Mouse (Mus musculus): ENCODE data around the gene Slc38a6. TPM values are rescaled to one million over a fixed set of nuclear protein-coding genes. Genes with fewer than 3 reads are reported as not detected.
A peak's percentile ranks its signal among the peaks of the same experiment; 100 is the strongest.

Gene Slc38a6
- 10.8 and 14.5 TPM in 2 replicates for total RNA-seq (2014; fragmentation: Nextera tagmentation)
- total RNA-seq (2017), result 2.8 and 3.1 TPM in 2 replicates

- ATAC-seq (replicated peaks; ENCODE audit: poor library complexity, severe bottlenecking), result peak; percentile 98
Observed at GRCm38 (mm10) chr12:73286287-73287092, at the start of gene Slc38a6, which contains the start of gene Trmt5. Slc38a6 (plus strand) TSS chr12:73286779. Trmt5 (minus strand) TSS chr12:73286710.

DNA sequence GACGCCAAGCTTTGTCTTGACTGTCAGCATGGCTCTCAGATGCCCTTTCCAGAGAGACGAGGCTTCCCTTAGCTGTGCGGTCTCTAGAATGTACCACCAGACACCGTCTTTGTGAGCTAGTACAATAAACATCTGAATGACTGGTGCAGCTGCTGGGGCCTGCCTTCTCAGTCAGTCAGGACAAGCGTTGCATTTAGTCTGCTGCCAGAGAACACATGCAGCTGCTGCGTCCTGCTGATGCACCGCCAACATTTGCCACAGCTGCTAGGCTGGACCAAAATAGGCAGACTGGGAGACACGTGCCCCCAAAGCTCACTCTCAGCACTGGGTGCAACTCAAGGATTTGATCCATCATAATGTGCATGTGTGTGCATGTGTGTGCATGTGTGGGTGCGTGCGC, 44.6 kb upstream of the Slc38a6 start:
- ATAC-seq (replicated peaks; ENCODE audit: poor library complexity, severe bottlenecking), result no peak

GRCm38 (mm10) chr12:73245687-73246086, 40.9 kb upstream of the Slc38a6 start:
- no peak for ATAC-seq (replicated peaks; ENCODE audit: poor library complexity, severe bottlenecking)

GRCm38 (mm10) chr12:73255006-73255405, 31.6 kb upstream of the Slc38a6 start:
- no peak for ATAC-seq (replicated peaks; ENCODE audit: poor library complexity, severe bottlenecking)

GRCm38 (mm10) chr12:73259269-73259668, 27.3 kb upstream of the Slc38a6 start:
- no peak for ATAC-seq (replicated peaks; ENCODE audit: poor library complexity, severe bottlenecking)

GRCm38 (mm10) chr12:73260339-73260738, 26.2 kb upstream of the Slc38a6 start:
- ATAC-seq (replicated peaks; ENCODE audit: poor library complexity, severe bottlenecking), result no peak

GRCm38 (mm10) chr12:73265381-73265978, 21.1 kb upstream of the Slc38a6 start:
- no peak for ATAC-seq (replicated peaks; ENCODE audit: poor library complexity, severe bottlenecking)

DNA sequence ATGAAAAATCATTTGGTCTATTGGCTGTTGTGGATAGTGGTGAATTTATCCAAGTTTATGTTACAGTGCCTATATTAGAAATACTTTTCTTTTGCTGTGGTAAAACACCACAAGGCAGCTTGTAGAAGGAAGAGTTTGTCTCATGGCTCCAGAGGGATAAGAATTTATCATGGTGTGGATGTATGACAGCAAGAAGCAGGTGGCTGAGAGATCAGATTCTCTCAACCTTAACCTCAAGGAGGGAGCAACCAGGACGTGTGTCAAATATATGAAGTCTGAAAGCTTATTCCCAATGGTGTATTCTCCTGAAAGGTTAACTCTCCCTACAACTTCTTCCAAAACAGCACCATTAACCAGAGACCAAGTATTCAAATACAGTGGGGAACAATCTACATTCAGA, 20.0 kb upstream of the Slc38a6 start:
- no peak for ATAC-seq (replicated peaks; ENCODE audit: poor library complexity, severe bottlenecking)

GRCm38 (mm10) chr12:73268497-73268896, 18.1 kb upstream of the Slc38a6 start:
- no peak for ATAC-seq (replicated peaks; ENCODE audit: poor library complexity, severe bottlenecking)

DNA sequence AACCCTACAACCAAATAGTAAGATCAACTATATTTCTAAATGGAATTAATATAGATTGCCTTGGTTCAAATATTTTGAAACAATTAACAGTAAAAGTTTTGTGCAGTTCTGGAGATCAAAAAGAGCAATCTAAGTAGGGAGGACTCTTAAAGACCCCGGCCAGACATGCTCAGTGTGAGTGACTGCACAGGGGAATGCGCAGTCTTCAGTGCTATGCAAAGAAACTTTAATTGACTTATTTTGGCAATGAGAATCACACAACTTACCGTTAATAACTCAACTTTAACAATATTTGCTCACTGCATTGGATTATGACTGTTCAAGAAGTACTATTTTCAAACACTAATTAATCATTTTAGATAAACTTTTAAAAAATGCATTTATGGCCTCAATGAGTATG, 17.0 kb upstream of the Slc38a6 start:
- no peak for ATAC-seq (replicated peaks; ENCODE audit: poor library complexity, severe bottlenecking)

DNA sequence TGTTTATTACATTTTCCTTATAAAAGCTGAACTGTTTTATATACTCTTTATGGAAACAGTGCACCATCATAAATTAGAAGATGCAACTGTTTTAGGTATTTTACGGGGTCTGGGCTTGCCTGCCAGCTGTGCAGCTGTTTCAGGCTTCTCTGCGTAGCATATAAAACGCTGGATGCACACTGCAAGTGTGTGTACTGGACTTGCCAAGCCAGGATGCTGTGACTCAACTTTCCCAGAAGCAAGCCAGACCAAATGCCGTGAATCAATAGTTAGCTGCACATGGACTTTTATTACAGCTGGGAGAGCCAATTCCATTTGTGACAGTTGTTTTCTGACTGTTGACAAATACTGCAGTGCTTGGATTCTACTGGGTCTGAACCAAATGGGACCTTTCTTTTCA, 16.6 kb upstream of the Slc38a6 start:
- ATAC-seq (replicated peaks; ENCODE audit: poor library complexity, severe bottlenecking), result no peak

DNA sequence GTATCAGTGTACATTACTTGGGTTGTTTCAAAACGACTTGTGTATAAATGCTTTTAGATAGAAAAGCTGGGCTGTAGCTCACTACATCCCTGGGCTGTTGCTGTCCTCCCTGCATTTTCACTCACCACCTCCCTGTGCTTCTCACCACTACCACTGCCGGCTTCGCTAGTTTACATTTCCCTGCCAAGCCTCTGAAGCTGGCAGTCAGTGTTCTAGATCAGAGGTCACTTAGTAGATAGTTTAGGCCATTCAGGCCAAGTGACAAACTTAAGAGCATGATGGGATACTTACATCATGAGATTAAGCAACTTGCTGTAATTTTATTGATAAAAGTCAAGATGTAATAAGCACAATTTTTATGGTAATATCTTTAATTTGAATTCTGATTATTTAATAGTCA, 11.7 kb upstream of the Slc38a6 start:
- no peak for ATAC-seq (replicated peaks; ENCODE audit: poor library complexity, severe bottlenecking)

DNA sequence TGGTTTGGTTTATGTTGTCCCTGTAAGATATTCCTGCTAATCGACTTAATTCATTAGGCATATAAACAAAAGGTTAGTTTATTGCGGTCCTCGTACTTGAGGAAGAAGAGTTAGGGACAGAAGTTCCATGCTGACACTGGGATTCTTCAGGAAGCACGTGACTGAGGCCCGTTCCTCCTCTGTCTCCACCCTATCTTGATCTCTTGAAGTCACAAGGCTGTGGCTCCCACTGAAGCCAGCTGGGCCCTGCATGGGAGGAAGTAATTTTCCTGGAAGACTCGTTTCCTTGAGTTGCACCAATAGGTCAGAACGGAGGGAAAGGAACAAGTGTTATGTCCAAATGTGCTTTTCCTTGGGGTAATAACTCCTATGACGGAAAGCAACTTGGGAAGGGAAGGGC, 1.0 kb downstream of the Slc38a6 start:
- ATAC-seq (replicated peaks; ENCODE audit: poor library complexity, severe bottlenecking), result no peak

DNA sequence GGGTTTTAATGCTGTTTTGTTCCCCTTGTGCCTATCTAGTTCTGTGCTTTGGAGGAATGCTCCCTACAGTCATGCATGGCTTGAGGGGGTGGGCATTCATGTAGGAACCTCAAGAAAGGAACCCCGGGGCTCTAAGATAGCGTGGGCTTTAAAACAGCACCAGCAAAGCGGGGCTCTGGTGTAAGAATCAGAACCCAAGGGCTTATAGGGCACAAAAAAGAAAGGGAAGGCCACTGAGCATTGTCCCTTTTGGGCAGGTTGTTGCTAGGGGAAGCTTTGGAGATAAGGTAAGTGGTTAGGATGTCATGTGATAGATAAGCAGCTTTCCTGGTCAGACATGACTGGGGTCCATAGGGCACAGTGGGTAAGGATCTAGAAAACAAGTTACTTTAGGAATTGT, 2.0 kb downstream of the Slc38a6 start:
- no peak for ATAC-seq (replicated peaks; ENCODE audit: poor library complexity, severe bottlenecking)

DNA sequence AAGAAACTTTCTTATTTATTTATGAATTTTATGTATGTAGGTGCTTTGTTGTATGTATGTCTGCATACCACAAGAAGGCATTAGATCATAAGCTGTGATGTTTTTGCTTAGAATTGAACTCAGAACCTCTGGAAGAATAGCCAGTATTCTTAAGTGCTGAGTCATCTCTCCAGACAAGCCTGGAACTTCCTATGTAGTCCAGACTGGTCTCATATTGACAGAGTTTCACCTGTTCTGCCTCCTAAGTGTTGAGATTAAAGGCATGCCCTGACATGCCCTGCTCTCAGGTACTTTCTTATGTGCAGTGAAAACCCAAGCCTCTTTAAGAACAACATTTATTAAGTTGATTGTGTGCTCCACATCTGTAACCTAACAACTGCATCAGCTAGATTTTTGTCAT, 8.3 kb downstream of the Slc38a6 start:
- ATAC-seq (replicated peaks; ENCODE audit: poor library complexity, severe bottlenecking), result no peak

DNA sequence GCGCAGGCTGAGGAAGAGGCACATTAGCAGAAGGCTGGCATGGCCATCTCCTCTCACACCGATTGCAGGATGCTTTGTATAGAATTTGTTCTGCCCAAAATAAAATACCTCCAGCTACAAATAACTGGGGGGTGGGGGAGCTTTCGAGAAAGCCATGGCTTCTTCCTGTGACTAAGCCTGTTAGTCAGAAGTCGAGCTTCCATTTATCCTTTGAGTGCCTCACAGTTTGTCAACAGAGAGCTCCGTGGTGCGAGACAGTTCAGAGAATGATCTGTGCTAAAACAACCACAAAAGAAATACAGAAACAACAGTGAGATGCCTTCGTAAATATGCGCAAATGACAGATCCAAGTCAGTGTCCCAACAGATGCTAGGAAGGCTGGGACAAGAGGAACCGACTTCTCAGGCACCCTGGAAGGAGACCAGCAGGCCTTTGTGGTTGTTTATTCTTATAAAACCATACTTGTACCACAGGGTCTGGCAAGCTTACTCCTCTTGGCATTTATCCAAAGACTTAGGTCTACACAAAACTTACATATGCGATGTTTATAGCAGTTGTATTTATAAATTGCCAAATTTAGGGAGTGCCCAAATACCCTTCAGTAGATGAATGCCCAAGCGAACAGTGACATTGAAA, 9.0 kb downstream of the Slc38a6 start:
- ATAC-seq (replicated peaks; ENCODE audit: poor library complexity, severe bottlenecking), result no peak

GRCm38 (mm10) chr12:73298621-73299020, 12.0 kb downstream of the Slc38a6 start:
- ATAC-seq (replicated peaks; ENCODE audit: poor library complexity, severe bottlenecking), result no peak

- no peak for ATAC-seq (replicated peaks; ENCODE audit: poor library complexity, severe bottlenecking)
Observed at GRCm38 (mm10) chr12:73300531-73300930, 14.0 kb downstream of the Slc38a6 start.

DNA sequence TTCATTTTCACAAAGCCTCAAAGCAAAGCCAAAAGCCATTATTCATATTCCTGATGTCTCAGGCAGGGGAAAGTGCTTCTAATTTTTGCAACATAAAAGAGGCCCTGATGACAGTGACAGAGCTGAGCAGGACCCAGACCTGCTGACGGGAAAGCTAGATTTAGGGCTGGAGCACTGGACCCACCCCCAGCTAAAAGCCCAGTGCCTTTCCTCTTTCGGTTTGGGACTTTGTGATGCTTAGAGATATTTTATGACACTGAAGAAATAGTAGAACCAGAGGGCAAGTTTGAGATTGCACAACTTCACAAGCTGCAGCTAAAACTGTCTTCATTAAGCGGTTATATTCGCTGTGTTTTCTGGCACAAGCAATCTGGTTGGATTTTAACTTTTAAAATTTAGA, 18.1 kb downstream of the Slc38a6 start:
- peak; percentile 97 for ATAC-seq (replicated peaks; ENCODE audit: poor library complexity, severe bottlenecking)

GRCm38 (mm10) chr12:73307750-73308149, 21.2 kb downstream of the Slc38a6 start:
- no peak for ATAC-seq (replicated peaks; ENCODE audit: poor library complexity, severe bottlenecking)

DNA sequence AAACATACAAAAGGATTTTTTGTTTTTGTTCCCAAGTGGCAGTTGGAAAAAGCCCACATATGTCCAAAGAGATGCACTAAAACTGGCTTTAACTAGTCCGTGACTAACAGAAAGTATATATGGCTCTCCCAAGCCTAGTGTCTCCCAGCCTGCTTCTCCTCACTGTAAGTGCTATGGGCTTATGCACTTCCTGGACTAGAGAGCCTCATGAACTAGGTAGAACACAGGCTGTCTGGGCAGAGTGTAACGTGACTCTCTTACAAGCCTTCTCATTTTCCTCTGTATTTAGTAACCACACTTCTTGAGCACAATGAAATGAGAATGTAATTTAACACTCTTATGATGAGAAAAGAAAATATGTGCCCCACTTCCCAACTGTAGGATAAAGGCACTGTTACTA, 22.1 kb downstream of the Slc38a6 start:
- ATAC-seq (replicated peaks; ENCODE audit: poor library complexity, severe bottlenecking), result no peak
